Mouse (Mus musculus): ENCODE results near the gene Enkur.

Gene Enkur

DNA sequence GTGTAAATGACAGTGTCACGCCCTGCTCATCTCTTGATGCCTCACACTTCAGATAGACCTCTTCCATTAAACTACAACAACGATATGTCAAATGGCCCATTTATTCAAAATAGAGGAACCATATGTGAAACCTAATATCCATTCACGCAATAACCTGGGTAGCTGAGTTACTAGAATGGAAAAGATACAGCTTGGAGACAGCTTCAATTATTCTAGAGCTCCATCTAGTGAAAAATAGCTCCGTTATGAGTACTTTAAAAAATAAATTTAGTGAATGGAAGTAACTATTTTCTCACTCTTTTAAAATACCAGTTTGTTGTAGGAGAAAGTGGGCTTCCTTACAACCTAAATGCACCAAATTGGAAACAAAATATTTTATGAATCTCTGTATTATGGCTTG lies 16.6 kb downstream of the Enkur start:
- DNase-seq (ENCODE audit: low read depth), result no peak

GRCm38 (mm10) chr2:21187576-21187975 lies 17.6 kb downstream of the Enkur start:
- no peak for DNase-seq (ENCODE audit: low read depth)

DNA sequence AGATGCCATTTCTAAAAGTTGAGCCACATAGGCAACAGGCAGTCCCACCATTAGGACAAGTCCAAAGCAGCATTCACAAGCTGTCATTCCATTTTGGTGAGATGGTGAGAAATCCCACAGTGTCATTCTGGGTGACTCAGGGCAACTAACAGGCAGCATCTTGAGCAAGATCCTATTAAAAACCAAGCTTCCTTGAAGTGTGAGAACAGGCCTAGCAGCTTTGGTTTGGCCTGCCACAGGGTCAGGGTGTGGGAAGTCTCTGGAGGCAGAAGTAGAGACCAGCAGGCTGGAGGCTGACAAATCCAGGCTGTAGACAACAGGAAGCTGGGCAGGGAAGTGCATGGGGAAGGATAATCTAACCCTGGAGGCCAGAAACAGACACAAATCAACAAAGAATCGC lies 22.4 kb downstream of the Enkur start:
- peak; percentile 81 for DNase-seq (ENCODE audit: low read depth)

DNA sequence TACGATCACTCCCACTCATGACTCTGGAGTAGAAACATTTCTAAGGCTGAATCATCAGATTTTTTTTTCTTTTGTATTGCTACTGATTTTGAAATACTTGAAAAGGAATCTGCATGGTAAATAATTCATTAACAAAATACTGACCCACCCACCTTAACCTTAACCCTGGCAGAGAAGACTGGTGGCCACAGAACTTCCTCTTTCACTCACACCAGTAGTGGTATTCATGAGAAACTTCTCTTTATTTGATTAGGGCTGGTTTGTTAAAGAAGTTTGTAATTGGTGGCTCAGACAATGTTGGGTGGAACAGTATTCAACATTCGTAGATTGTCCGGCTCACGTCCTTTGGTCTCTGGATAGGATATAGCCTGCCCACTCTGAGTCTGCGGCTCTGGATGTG lies 26.0 kb downstream of the Enkur start:
- DNase-seq (ENCODE audit: low read depth), result no peak

GRCm38 (mm10) chr2:21172797-21173196 lies 32.4 kb downstream of the Enkur start:
- DNase-seq (ENCODE audit: low read depth), result no peak

DNA sequence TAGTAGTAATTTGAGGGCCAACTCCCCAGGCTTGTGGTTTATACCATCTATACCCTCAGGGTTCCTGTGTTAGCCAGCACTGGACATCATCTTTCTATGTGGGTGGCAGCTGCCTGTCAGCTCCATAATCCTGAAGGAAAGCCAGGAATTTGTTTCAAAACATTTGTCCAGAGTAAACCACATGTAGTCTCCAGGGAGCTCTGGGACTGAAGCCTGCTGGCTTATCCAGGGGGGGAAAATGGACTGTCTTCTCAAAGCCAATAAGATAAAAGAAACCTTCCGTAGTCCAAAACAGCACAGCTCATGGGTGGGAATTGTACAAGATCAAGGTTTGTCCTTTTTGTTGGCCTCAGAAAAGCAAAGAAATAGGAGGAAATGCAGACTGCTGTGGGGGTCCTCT lies 37.2 kb downstream of the Enkur start:
- no peak for DNase-seq (ENCODE audit: low read depth)

GRCm38 (mm10) chr2:21164296-21164695 lies 40.9 kb downstream of the Enkur start:
- no peak for DNase-seq (ENCODE audit: low read depth)

DNA sequence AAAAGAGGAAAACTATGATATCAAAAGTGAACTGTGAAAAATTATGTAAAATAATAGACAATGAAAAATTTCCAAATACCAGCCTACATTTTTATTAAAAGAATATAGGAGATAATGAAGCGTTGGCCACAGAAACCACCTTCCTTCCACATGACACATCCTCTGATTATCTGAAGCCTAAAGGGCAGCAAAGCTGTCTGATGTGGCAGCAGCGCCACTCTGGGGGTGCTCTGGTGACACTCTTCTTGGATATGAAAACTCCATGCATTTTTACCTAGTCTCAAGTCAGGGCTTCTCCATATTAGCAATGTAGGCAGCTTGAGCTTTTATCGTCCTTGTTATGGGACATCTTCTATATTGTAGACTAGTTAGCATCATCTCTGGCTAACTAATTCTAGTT lies 51.7 kb downstream of the Enkur start:
- DNase-seq (ENCODE audit: low read depth), result no peak

GRCm38 (mm10) chr2:21147169-21147568 lies 58.0 kb downstream of the Enkur start:
- DNase-seq (ENCODE audit: low read depth), result no peak

DNA sequence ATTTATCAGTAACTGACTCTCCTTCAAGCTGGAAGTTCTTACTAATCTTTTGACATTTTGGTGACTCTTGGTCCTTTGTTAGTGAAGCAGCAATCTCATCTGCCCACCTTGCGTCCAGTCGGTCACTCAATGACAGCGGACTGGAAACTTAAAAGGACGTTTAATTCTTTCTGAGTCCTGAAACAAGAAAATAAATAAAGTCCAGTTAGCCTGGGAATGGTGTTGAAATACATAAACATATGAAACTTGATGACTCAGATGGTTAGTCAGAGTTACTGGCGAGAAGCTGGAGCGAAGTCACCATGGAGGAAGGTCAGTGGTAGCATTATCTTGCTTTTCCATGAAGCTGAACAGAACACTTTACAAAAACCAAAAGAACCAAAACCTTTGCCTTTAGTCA lies 58.7 kb downstream of the Enkur start:
- peak; percentile 72 for DNase-seq (ENCODE audit: low read depth)

- DNase-seq (ENCODE audit: low read depth), result no peak
These were observed 62.5 kb downstream of the Enkur start for GRCm38 (mm10) chr2:21142616-21143015.

DNA sequence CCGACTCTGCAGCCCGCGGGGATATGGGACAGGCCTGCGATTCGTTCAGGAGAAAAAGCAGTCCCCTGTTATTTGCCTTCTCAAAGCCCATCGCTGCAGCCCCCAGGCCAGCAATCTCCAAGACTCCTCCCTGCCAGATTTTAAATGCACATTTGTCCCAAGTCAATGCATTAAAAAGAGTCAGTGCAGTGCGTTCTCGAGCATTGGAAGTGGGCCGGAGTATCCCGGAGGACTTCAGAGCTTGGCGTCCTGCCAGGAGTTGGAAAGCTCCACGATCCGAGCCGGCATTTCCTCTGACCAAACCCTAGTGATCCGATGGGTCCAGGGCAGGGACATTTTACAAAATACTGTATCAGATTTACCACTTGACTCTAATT lies 63.0 kb downstream of the Enkur start:
- DNase-seq (ENCODE audit: low read depth), result no peak

GRCm38 (mm10) chr2:21141520-21142203 lies 63.5 kb downstream of the Enkur start:
- no peak for DNase-seq (ENCODE audit: low read depth)

DNA sequence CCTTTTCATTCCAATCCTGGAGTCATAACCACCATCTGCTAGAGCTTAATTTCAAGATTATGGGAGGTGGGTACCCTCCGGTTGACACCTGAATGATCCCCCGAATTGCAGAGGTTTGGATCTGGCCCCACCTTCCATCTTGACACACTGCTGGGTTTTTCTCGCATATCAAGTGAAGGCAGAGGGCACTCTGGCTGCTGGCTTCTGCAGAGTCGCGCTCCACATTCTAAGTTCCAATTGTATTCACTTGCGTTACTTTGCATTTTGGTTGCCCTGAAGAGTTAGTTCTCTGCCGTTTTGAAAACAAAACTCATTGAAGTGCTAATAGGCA lies 64.0 kb downstream of the Enkur start:
- no peak for DNase-seq (ENCODE audit: low read depth)

Measured in fibroblast of lung, adult 2 months (primary cell).